Mouse (Mus musculus): Measurements from ENCODE around the gene Vmn2r63. TPM values are rescaled to one million over a fixed set of nuclear protein-coding genes. Genes with fewer than 3 reads are reported as not detected.

The Vmn2r63 gene
- total and polyA plus RNA-seq, 3 experiments, result 0.08 TPM; not detected in 2

Other genes starting within 250 kb of the Vmn2r63 start
- gene Zfp975, start 241.1 kb downstream of the Vmn2r63 start, total RNA-seq (2012; rRNA removed), result not detected in 2 replicates
- not detected for gene Zfp975, start 241.1 kb downstream of the Vmn2r63 start, polyA plus RNA-seq (2012; ENCODE audit: insufficient read depth in 1 of 2, insufficient read length in 2 of 2, low read depth in 1 of 2, low replicate concordance in 2 of 2, missing spikeins in 1 of 2)
- gene Gm17067, start 206.8 kb downstream of the Vmn2r63 start, total RNA-seq (2012; rRNA removed), result not detected in 2 replicates
- gene Gm17067, start 206.8 kb downstream of the Vmn2r63 start, polyA plus RNA-seq (2012; ENCODE audit: insufficient read depth in 1 of 2, insufficient read length in 2 of 2, low read depth in 1 of 2, low replicate concordance in 2 of 2, missing spikeins in 1 of 2), result not detected
- not detected in 2 replicates for gene Vmn2r62, start 140.3 kb downstream of the Vmn2r63 start, total RNA-seq (2012; rRNA removed)
- not detected for gene Vmn2r62, start 140.3 kb downstream of the Vmn2r63 start, polyA plus RNA-seq (2012; ENCODE audit: insufficient read depth in 1 of 2, insufficient read length in 2 of 2, low read depth in 1 of 2, low replicate concordance in 2 of 2, missing spikeins in 1 of 2)
- gene Gm2381, start 66.6 kb downstream of the Vmn2r63 start, total RNA-seq (2012; rRNA removed), result not detected in 2 replicates
- gene Gm2381, start 66.6 kb downstream of the Vmn2r63 start, polyA plus RNA-seq (2012; ENCODE audit: insufficient read depth in 1 of 2, insufficient read length in 2 of 2, low read depth in 1 of 2, low replicate concordance in 2 of 2, missing spikeins in 1 of 2), result not detected
- not detected in 2 replicates for gene Gm9268, start 84.9 kb upstream of the Vmn2r63 start, total RNA-seq (2012; rRNA removed)
- not detected for gene Gm9268, start 84.9 kb upstream of the Vmn2r63 start, polyA plus RNA-seq (2012; ENCODE audit: insufficient read depth in 1 of 2, insufficient read length in 2 of 2, low read depth in 1 of 2, low replicate concordance in 2 of 2, missing spikeins in 1 of 2)
- gene Zfp936, start 180.4 kb upstream of the Vmn2r63 start, total RNA-seq (2012; rRNA removed), result not detected in 2 replicates
- gene Zfp936, start 180.4 kb upstream of the Vmn2r63 start, polyA plus RNA-seq (2012; ENCODE audit: insufficient read depth in 1 of 2, insufficient read length in 2 of 2, low read depth in 1 of 2, low replicate concordance in 2 of 2, missing spikeins in 1 of 2), result not detected